Mouse (Mus musculus): ENCODE measurements around the gene Nodal. TPM values are rescaled to one million over a fixed set of nuclear protein-coding genes. Genes with fewer than 3 reads are reported as not detected.
A peak's percentile ranks its signal among the peaks of the same experiment; 100 is the strongest.

Nodal gene
- polyA plus RNA-seq, 1 experiment from 2014 or later = not detected

GRCm38 (mm10) chr10:61378698-61379097 is 39.1 kb upstream of the Nodal start:
- Histone ChIP-seq H3K36me3 (ENCODE audit: control insufficient read depth, insufficient read depth, low read length) (no peaks in the 10 kb centered on the region), H3K4me1 (ENCODE audit: control insufficient read depth, insufficient read depth, low read length) (peaks cover 35% of the 10 kb centered on the region), H3K27me3 (ENCODE audit: control insufficient read depth, insufficient read depth, low read length) (no peaks in the 10 kb centered on the region), H3K27ac (ENCODE audit: low read depth, low read length) (no peak overlapping the region), H3K9ac (ENCODE audit: low read length) (no peak overlapping the region), H3K9me3 (ENCODE audit: control insufficient read depth, low read length) (no peaks in the 10 kb centered on the region), H3K4me3 (ENCODE audit: low read depth, low read length) (no peak overlapping the region), H3K4me2 (ENCODE audit: low read depth) (no peak overlapping the region)
- DNase-seq (ENCODE audit: low spot score) = no peak
- ATAC-seq (ENCODE audit: insufficient read depth, low FRiP score, low TSS enrichment) = no peak
- 83% methylated on average over 5 of the region's 5 CpGs for WGBS

- no peak for DNase-seq (ENCODE audit: low spot score)
- Histone ChIP-seq H3K36me3 (ENCODE audit: control insufficient read depth, insufficient read depth, low read length) (no peaks in the 10 kb centered on the region), H3K4me3 (ENCODE audit: low read depth, low read length) (no peak overlapping the region), H3K27me3 (ENCODE audit: control insufficient read depth, insufficient read depth, low read length) (no peaks in the 10 kb centered on the region), H3K27ac (ENCODE audit: low read depth, low read length) (no peak overlapping the region), H3K9me3 (ENCODE audit: control insufficient read depth, low read length) (no peaks in the 10 kb centered on the region), H3K9ac (ENCODE audit: low read length) (no peak overlapping the region), H3K4me2 (ENCODE audit: low read depth) (no peak overlapping the region), H3K4me1 (ENCODE audit: control insufficient read depth, insufficient read depth, low read length) (peaks cover 32% of the 10 kb centered on the region)
- no peak for ATAC-seq (ENCODE audit: insufficient read depth, low FRiP score, low TSS enrichment)
- WGBS = 86% methylated on average over 13 of the region's 13 CpGs
These were observed 38.3 kb upstream of the Nodal start for GRCm38 (mm10) chr10:61379340-61380040.

GRCm38 (mm10) chr10:61380186-61380585 is 37.6 kb upstream of the Nodal start:
- H3K27ac ChIP-seq (ENCODE audit: low read depth, low read length) = no peak overlapping the region; the same call in 1 of the 2 replicates
- H3K36me3 ChIP-seq (ENCODE audit: control insufficient read depth, insufficient read depth, low read length) = no peaks in the 10 kb centered on the region
- 0 out of 2 replicates have a peak overlapping the region, but pooled peaks have one; percentile 19 for H3K4me3 ChIP-seq (ENCODE audit: low read depth, low read length)
- DNase-seq (ENCODE audit: low spot score) (no peak), ATAC-seq (ENCODE audit: insufficient read depth, low FRiP score, low TSS enrichment) (no peak)
- peaks cover 28% of the 10 kb centered on the region for H3K4me1 ChIP-seq (ENCODE audit: control insufficient read depth, insufficient read depth, low read length)
- H3K27me3 ChIP-seq (ENCODE audit: control insufficient read depth, insufficient read depth, low read length) = no peaks in the 10 kb centered on the region
- H3K9me3 ChIP-seq (ENCODE audit: control insufficient read depth, low read length) = no peaks in the 10 kb centered on the region
- WGBS = 3% methylated on average over 9 of the region's 9 CpGs
- peak overlapping the region; percentile 96 for H3K4me2 ChIP-seq (ENCODE audit: low read depth)
- H3K9ac ChIP-seq (ENCODE audit: low read length) = no peak overlapping the region

GRCm38 (mm10) chr10:61381823-61382222 is 35.9 kb upstream of the Nodal start:
- Histone ChIP-seq H3K27ac (ENCODE audit: low read depth, low read length) (no peak overlapping the region), H3K4me3 (ENCODE audit: low read depth, low read length) (peak overlapping the region; percentile 60), H3K4me1 (ENCODE audit: control insufficient read depth, insufficient read depth, low read length) (peaks cover 28% of the 10 kb centered on the region), H3K9me3 (ENCODE audit: control insufficient read depth, low read length) (no peaks in the 10 kb centered on the region), H3K4me2 (ENCODE audit: low read depth) (peak overlapping the region; percentile 96), H3K36me3 (ENCODE audit: control insufficient read depth, insufficient read depth, low read length) (no peaks in the 10 kb centered on the region), H3K9ac (ENCODE audit: low read length) (peak overlapping the region; percentile 73), H3K27me3 (ENCODE audit: control insufficient read depth, insufficient read depth, low read length) (no peaks in the 10 kb centered on the region)
- 9% methylated on average over 8 of the region's 8 CpGs for WGBS
- ATAC-seq (ENCODE audit: insufficient read depth, low FRiP score, low TSS enrichment) (no peak), DNase-seq (ENCODE audit: low spot score) (no peak)

- peaks cover 28% of the 10 kb centered on the region for H3K4me1 ChIP-seq (ENCODE audit: control insufficient read depth, insufficient read depth, low read length)
- peak overlapping the region; percentile 73 for H3K9ac ChIP-seq (ENCODE audit: low read length)
- no peak for DNase-seq (ENCODE audit: low spot score)
- H3K9me3 ChIP-seq (ENCODE audit: control insufficient read depth, low read length) = no peaks in the 10 kb centered on the region
- peak; percentile 46 for ATAC-seq (ENCODE audit: insufficient read depth, low FRiP score, low TSS enrichment)
- peak overlapping the region; percentile 96 for H3K4me2 ChIP-seq (ENCODE audit: low read depth)
- under 1% methylated on average over 8 of the region's 8 CpGs for WGBS
- H3K27me3 ChIP-seq (ENCODE audit: control insufficient read depth, insufficient read depth, low read length) = no peaks in the 10 kb centered on the region
- no peaks in the 10 kb centered on the region for H3K36me3 ChIP-seq (ENCODE audit: control insufficient read depth, insufficient read depth, low read length)
- H3K27ac ChIP-seq (ENCODE audit: low read depth, low read length) = peak overlapping the region; percentile 46; the same call in 1 of the 2 replicates
- peak overlapping the region; percentile 60 for H3K4me3 ChIP-seq (ENCODE audit: low read depth, low read length)
These were observed 35.5 kb upstream of the Nodal start for GRCm38 (mm10) chr10:61382281-61382731.

GRCm38 (mm10) chr10:61383021-61383714 is 34.6 kb upstream of the Nodal start, which contains the start of gene Pald1:
TSS of gene Pald1 (minus strand) at chr10:61383530.
- DNase-seq (ENCODE audit: low spot score) = peak; percentile 87
- H3K4me3 ChIP-seq (ENCODE audit: low read depth, low read length) = peak within 1 kb of the TSS; percentile 60
- under 1% methylated on average over 54 of the region's 60 CpGs for WGBS
- ATAC-seq (ENCODE audit: insufficient read depth, low FRiP score, low TSS enrichment) = peak; percentile 80
- H3K36me3 ChIP-seq (ENCODE audit: control insufficient read depth, insufficient read depth, low read length) = no peaks in the 10 kb centered on the region
- no peaks in the 10 kb centered on the region for H3K27me3 ChIP-seq (ENCODE audit: control insufficient read depth, insufficient read depth, low read length)
- H3K4me1 ChIP-seq (ENCODE audit: control insufficient read depth, insufficient read depth, low read length) = peaks cover 25% of the 10 kb centered on the region
- peak within 1 kb of the TSS; percentile 73 for H3K9ac ChIP-seq (ENCODE audit: low read length)
- no peaks in the 10 kb centered on the region for H3K9me3 ChIP-seq (ENCODE audit: control insufficient read depth, low read length)
- peak within 1 kb of the TSS; percentile 96 for H3K4me2 ChIP-seq (ENCODE audit: low read depth)
- H3K27ac ChIP-seq (ENCODE audit: low read depth, low read length) = peak within 1 kb of the TSS; percentile 46

- H3K27me3 ChIP-seq (ENCODE audit: control insufficient read depth, insufficient read depth, low read length) = no peaks in the 10 kb centered on the region
- no peaks in the 10 kb centered on the region for H3K36me3 ChIP-seq (ENCODE audit: control insufficient read depth, insufficient read depth, low read length)
- ATAC-seq (ENCODE audit: insufficient read depth, low FRiP score, low TSS enrichment) = 0 out of 2 replicates have a peak, but pooled peaks have one; percentile 10
- WGBS = under 1% methylated on average over 11 of the region's 11 CpGs
- no peak overlapping the region for H3K27ac ChIP-seq (ENCODE audit: low read depth, low read length)
- no peak for DNase-seq (ENCODE audit: low spot score)
- peak overlapping the region; percentile 73 for H3K9ac ChIP-seq (ENCODE audit: low read length)
- H3K4me2 ChIP-seq (ENCODE audit: low read depth) = peak overlapping the region; percentile 96
- peaks cover 24% of the 10 kb centered on the region for H3K4me1 ChIP-seq (ENCODE audit: control insufficient read depth, insufficient read depth, low read length)
- peak overlapping the region; percentile 60 for H3K4me3 ChIP-seq (ENCODE audit: low read depth, low read length)
- no peaks in the 10 kb centered on the region for H3K9me3 ChIP-seq (ENCODE audit: control insufficient read depth, low read length)
These were observed 34.1 kb upstream of the Nodal start for GRCm38 (mm10) chr10:61383715-61384047.

- no peak overlapping the region for H3K27ac ChIP-seq (ENCODE audit: low read depth, low read length)
- no peaks in the 10 kb centered on the region for H3K27me3 ChIP-seq (ENCODE audit: control insufficient read depth, insufficient read depth, low read length)
- H3K4me2 ChIP-seq (ENCODE audit: low read depth) = no peak overlapping the region
- H3K36me3 ChIP-seq (ENCODE audit: control insufficient read depth, insufficient read depth, low read length) = no peaks in the 10 kb centered on the region
- no peak overlapping the region for H3K9ac ChIP-seq (ENCODE audit: low read length)
- 66% methylated on average over 6 of the region's 6 CpGs for WGBS
- ATAC-seq (ENCODE audit: insufficient read depth, low FRiP score, low TSS enrichment) (no peak), DNase-seq (ENCODE audit: low spot score) (no peak)
- H3K4me1 ChIP-seq (ENCODE audit: control insufficient read depth, insufficient read depth, low read length) = peaks cover 29% of the 10 kb centered on the region
- no peak overlapping the region for H3K4me3 ChIP-seq (ENCODE audit: low read depth, low read length)
- no peaks in the 10 kb centered on the region for H3K9me3 ChIP-seq (ENCODE audit: control insufficient read depth, low read length)
These were observed 32.6 kb upstream of the Nodal start for GRCm38 (mm10) chr10:61385174-61385573.
